Mouse (Mus musculus) retina, postnatal 7 days (tissue): ENCODE measurements at regions not wholly inside any gene's neighbourhood (a gene's known extent, or its start where the extent isn't known, plus 50 kb on each side); places are given as distances from the start of the nearest gene placed in this dataset.

Experiments used
- DNase-seq: peaks from one replicate; pipeline ENCODE4 v3.0.0-alpha.2; 2012; ENCODE audit warnings: low read depth, low spot score

- DNase-seq: no peak
These were observed 62.8 kb upstream of the Gm47985 start for GRCm38 (mm10) chr1:151119566-151119965.

DNA sequence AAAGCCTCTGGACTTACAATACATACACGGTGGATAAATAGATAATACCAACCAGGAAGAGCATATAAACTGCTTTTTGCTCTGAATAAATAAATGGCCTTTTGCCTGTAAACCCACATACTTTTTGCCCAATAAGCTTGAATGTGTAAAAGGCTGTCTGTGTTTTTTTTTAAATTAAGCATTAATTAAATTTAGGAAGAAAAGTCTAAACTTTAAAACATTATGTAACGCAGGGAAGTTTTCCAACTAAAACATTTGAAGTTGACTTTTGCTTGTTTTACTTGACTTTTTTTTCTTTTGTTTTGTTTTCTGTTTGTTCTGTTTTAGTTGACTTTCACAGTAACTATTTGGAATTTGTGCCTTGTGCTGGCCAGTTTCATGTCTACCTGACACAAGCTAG, 60.7 kb upstream of the Gm47985 start:
- no peak for DNase-seq

- no peak for DNase-seq
These were observed 58.4 kb upstream of the Gm47985 start for GRCm38 (mm10) chr1:151123964-151124363.

DNA sequence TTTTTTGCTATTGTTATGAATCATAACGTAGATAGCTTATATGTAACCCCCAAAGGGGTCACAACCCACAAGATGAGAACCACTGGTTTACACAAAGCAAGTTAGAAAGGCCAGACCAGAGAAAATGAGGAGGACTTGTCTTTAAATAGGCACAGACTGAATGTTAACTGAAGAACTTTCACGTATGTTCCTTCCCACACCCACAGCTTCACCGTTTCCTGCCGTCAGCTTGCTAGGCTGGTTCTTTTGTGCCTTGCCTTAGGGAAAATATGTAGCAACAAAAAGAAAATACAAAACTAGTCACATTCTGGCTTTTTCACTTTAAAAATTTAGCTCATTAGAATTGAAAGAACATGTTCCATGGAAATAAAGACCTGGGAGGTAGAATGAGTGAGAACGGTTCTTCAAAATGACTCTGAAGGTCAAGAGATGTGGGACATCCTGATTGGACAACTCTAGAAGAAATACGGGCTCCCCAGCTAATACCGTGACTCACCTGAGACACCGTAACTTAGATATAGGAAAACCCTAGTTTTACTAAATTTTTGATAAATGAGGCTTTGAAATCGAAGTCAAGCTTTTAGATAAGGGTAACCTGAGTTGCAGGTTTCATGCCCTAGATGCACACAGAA, 57.2 kb upstream of the Gm47985 start:
- no peak for DNase-seq

DNA sequence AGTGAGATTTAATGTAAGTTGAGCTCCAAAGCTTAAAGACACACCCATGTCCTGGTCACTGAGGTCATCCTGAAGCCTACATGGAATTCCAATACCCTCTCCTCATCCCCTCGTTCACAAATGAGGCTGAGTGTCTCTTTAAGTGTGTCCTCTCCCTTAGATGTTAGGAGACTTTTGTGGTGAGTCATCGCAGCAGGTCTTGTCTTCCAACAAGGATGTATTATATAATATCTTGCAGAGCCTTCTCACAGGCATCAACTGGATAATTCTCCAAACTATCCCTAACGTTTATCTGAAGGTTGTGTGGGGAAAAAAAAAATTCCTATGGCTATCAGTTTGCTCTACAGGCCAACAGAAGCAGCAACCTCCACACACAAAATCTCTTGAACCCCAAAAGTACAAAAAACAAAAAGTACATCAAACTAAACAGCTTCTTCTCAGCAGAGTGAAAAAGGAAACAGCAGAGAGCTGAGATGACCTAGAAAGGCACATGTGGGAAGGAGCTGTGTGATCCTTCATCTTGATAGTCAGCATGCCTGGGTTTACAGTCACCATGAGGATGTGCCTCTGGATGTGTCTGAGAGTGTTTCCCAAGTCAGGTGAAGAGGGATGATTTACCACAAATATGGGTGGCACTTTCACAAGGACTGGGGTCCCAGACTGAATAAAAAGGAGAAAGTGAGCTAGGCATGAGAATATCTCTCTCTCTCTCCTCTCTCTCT, 56.4 kb upstream of the Gm47985 start:
- no peak for DNase-seq

DNA sequence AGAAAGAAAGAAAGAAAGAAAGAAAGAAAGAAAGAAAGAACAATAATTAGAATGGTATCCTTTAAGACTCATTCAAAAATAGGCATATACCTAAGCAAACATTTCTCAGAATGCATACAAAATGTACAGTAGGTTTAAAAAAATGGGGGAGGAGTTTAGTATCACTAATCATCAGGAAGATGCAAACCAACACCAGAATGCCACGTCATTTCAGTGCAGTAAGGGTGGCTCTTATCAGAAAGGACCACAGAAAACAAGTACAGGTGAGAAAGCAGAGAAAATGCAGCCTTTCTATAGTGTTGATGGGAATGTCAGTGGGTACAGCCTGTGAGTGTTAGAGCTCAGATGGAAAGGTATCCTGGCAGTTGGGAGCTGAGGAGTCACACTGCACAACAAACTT, 55.6 kb upstream of the Gm47985 start:
- DNase-seq: no peak

DNA sequence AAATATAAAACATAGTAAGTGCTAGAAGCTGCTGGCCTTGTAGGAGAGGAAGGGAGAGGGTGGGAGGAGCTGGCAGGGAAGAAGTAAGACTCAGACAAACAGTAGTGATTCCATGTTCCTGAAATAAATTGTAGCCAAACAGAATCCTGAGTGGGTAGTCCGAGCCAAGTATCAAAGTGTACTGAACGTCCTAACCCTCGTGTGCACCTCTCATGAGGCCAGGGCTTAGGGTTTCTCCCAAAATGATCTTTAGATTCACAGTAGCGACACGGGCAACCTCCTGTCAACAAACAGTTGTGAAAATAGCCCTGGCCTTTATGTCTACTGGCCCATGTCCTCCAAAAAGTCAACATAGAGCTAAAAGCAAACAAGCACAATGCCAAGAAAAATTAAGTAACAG, 54.3 kb upstream of the Gm47985 start:
- DNase-seq: no peak

DNA sequence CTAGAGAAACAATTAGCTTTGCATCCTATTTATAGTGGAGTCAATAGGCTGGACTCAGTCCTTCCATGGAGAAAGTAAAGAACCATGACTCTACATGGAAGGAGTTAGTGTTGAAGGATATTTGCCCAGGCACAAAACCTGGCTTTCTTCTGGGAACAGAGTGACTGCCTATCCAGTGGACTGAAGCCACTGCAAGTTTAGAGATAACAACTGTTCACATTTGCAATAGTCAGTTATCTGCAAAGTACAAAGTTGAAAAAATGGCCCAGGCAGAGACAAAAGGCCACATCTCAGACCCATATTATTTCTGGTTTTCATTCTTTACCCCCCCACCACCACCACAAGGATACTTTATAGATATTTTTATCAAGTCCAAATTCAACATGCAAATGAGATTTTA, 53.4 kb upstream of the Gm47985 start:
- no peak for DNase-seq

- no peak for DNase-seq
These were observed 52.3 kb upstream of the Gm47985 start for GRCm38 (mm10) chr1:151130036-151130435.

DNA sequence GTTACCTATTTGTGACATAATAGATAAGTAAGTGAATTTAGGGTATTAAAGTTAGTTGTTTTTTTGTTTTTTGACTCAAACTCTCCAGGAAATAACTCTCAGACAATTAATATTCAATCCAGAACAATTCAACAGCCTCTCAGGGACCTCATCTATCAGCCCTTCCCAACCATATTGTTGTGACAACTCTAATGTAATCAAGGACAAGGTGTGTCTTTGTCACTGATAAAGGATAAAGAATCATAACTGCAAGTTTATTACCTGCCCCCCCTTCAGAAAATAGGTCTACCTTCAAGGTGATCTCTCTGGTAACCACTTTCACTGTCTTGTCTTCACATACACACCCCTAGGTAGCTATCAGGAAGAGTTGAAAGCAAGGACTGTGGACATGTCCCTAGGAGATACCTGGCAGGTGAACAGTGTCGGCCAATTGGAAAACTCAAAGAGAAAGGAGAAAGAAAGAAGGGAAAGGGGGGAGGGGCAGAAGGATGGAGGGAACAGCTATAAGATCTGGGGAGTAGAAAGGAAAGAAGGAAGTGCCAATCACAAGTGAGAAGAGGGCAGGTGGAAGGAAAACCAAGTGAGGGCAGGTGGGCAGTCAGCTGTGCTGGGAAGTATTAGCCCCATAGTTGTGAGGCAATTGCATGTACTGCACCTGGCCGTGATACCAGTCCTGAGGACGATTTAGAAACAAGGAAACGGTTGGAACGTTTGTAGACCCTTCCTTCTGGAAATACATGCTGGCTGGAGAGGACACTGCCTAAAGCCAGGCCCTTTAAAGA, 51.3 kb upstream of the Gm47985 start:
- no peak for DNase-seq

- DNase-seq: no peak
These were observed 50.6 kb upstream of the Gm47985 start for GRCm38 (mm10) chr1:151131627-151132284.
